Mouse (Mus musculus) brain, embryonic 14.5 days (tissue): ENCODE data around the gene Pphln1.

Experiments used
- CTCF ChIP-seq: fragments of 200-500 bp; IDR thresholded peaks from 2 replicates; pipeline ENCODE4 v1.5.1; 2012; ENCODE audit warnings: inconsistent platforms, mild to moderate bottlenecking, moderate library complexity, borderline replicate concordance; ENCODE audit not compliant: insufficient read depth, insufficient read length; ENCODE audit errors: extremely low read depth
- POLR2A ChIP-seq: fragments of 200-500 bp; IDR thresholded peaks from 2 replicates; pipeline ENCODE4 v1.6.1; 2012; ENCODE audit warnings: mild to moderate bottlenecking, inconsistent platforms, borderline replicate concordance; ENCODE audit not compliant: poor library complexity, insufficient read depth, insufficient read length, severe bottlenecking; ENCODE audit errors: extremely low read depth

DNA sequence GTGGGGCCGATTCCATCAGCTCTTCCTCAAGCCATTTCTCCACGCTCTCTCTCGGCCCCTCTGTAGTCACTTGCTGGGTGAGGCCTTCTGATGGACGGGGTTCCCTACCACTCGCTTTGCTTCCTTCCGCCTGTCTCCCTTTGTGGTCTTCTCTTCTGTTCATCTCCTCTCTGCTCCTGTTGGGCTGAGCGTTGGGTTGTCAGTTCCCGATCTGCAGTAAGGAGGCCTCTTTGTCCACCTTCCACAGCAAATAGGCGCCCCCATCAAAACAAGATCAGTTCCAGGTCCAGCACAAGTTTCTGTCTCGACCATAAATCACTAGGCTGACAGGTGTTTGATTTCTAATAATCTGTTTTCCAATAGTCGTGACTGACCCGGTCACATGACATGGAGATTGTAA, 37.8 kb downstream of the Pphln1 start:
- TF ChIP-seq CTCF (no peak), POLR2A (no peak)
